Mouse (Mus musculus): ENCODE results near the gene Vps41.

The Vps41 gene

DNA sequence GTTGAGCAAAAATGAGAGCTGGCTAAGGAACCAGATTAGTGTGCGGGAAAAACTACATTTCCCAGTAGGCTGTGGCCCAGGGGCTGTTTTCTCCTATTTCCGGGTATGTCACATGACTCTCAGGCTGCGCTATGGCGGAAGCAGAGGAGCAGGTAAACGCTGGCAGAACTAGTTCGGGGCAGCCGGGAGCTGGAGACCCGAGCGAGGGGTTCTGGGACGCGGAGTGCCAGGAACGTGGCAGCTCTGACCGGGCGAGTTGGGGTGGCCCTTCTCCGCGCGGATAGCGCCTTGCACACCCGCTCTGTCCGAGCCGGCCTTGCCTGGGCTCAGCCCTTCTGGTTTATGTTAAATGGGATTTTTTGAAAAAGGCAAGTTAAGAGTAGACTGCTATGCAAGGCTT lies at the start of gene Vps41:
Vps41 (plus strand) TSS at position 102 of the 400 bp plus-strand sequence.
- DNase-seq (ENCODE audit: low read depth) = peak; percentile 63

DNA sequence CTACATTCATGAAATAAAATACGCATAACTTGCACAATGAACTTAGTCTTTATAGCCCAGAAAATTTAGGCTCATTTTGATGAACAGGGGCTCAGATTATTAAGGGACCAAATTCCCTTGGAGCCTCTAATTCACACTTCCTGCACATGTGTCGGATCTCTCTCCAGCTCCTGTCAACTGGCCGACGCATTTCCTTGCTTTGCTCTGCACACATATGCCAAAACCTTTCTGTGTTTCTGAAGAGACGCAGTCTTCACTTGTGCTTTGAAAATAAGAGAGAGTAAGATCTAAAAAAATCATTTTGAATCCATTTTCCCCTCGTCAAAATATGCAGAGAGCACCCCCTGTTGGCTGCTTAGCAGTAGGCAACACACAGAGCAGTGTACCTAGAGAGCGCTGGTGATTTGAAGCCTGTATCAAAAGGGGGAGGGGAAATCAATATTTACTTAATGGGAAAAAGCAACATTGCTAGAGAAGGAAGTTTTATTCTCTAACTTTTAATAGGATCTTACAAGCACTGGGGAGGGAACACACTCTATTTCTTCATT lies 18.5 kb upstream of the Vps41 start:
- DNase-seq (ENCODE audit: low read depth) = no peak

DNA sequence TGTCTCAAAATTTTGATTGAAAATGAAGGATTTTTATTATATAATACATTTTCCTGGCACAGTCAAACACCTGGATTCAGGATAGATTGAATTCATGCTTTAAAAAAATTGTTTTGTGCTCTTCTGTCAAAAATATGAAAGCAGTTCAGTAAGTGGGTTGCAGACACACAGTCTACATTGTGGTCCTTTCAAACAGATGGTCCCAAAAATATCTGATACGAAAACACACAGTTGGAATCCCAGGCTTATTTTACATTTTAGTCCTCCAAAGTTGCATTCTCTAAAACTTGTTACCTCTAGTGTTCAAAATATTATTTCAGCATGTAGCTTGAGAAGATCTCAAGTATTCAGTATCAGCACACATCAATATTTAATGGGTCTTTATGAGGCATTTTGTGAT lies 5.4 kb upstream of the Vps41 start:
- no peak for DNase-seq (ENCODE audit: low read depth)

DNA sequence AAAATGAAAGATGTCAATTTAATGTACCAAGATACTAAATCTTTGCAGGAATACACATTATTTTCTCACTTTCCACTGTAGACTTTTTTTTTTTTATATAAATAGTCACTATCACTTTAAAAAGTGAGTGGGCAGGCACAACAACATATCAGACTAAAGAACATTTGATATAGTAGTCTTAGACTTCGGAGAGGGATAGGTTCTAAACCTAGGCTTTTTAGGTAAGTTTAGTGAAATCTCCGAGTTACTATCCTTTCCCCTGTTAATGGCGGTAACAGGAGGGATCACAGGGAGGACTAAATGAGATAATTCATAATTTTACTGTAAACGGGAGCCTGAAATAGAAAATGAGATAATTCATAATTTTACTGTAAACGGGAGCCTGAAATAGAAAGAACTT lies 379 bp upstream of the Vps41 start:
- no peak for DNase-seq (ENCODE audit: low read depth)

GRCm38 (mm10) chr13:18718461-18718860 lies 1.4 kb downstream of the Vps41 start:
- DNase-seq (ENCODE audit: low read depth) = no peak

- no peak for DNase-seq (ENCODE audit: low read depth)
These were observed 13.6 kb downstream of the Vps41 start for GRCm38 (mm10) chr13:18730666-18731065.

DNA sequence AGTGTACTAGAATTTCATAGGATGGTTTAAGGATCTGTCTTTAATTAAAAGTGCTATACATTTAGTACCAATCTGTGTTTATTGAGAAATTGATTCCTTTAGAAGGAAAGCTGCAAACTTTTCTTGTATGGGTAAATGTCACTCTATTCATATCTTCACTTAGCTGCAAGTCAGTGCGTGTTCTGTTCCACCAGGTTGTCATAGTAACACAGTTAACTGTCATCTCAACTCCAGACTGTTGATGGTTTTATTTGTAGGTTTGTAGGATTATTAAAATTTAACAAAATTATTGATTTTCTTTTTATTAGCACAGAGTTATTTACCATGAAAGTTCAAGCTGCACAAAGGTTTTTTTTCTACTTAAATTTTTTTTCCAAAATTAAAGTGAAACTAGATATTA lies 19.5 kb downstream of the Vps41 start:
- no peak for DNase-seq (ENCODE audit: low read depth)

GRCm38 (mm10) chr13:18743575-18744265 lies 26.6 kb downstream of the Vps41 start:
- no peak for DNase-seq (ENCODE audit: low read depth)

DNA sequence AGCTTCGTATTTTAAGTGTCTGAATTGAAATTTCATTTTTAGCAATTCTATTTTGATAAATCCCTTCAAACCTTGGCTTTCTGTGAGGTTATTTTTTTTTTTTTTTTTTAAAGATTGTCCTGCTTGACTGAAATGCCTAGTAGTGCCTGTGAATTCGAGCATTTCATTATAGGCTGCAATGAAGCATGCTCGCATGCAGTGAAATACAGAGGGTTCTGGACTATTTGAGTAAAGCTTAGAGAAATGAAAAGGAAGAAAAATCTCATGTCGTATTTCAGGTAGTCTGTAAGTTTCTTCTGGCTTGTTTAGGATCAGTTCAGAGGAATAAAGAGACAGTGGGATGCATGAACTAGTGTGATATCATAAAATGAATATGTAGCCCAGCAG lies 27.2 kb downstream of the Vps41 start:
- no peak for DNase-seq (ENCODE audit: low read depth)

GRCm38 (mm10) chr13:18757958-18758357 lies 40.9 kb downstream of the Vps41 start:
- no peak for DNase-seq (ENCODE audit: low read depth)

GRCm38 (mm10) chr13:18759361-18760056 lies 42.4 kb downstream of the Vps41 start:
- DNase-seq (ENCODE audit: low read depth) = no peak

DNA sequence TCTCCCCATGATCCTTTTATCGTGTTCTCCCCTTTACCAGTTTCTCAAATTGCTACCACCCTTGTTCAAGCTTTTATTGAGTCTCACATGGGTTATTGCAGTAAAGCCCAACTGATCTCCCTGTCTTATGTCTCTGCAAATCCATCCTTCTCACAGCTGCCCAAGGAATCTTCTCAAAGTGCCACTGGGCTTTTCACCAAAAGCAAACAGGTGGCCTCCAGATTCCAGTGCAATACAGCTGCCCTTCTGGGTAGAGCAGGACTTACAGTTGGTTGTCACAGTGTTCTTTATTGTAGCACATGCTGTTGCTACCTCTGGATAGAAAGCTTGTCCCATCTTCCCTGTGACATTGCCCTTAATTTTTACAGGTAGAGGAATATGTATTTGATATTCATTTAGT lies 44.4 kb downstream of the Vps41 start:
- DNase-seq (ENCODE audit: low read depth) = no peak

- DNase-seq (ENCODE audit: low read depth) = no peak
These were observed 50.8 kb downstream of the Vps41 start for GRCm38 (mm10) chr13:18767893-18768292.

- DNase-seq (ENCODE audit: low read depth) = no peak
These were observed 51.4 kb downstream of the Vps41 start for GRCm38 (mm10) chr13:18768495-18768894.

- no peak for DNase-seq (ENCODE audit: low read depth)
These were observed 56.5 kb downstream of the Vps41 start for GRCm38 (mm10) chr13:18773437-18774198.

GRCm38 (mm10) chr13:18781250-18781649 lies 64.2 kb downstream of the Vps41 start:
- no peak for DNase-seq (ENCODE audit: low read depth)

DNA sequence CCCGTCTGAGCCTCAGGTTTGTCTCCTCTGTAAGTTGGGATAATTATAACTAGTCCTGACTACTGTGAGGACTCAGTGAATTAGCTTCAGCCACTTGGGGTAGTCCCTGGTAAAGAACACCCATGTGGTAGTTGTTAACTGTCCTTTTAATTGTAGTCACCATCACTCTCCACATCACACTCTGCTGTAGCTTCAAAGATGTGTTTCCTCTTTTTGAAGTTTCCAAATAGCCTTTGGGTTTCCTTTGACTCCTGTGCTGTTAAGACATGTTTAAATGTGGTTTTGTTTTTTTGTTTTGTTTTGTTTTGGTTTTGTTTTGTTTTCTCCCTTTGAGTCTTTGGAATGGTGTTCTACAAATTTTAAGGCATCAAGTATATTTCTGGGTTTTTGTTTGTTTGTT lies 68.6 kb downstream of the Vps41 start:
- DNase-seq (ENCODE audit: low read depth) = no peak

- no peak for DNase-seq (ENCODE audit: low read depth)
These were observed 71.0 kb downstream of the Vps41 start for GRCm38 (mm10) chr13:18788040-18788439.

- DNase-seq (ENCODE audit: low read depth) = no peak
These were observed 71.6 kb downstream of the Vps41 start for GRCm38 (mm10) chr13:18788689-18789088.

DNA sequence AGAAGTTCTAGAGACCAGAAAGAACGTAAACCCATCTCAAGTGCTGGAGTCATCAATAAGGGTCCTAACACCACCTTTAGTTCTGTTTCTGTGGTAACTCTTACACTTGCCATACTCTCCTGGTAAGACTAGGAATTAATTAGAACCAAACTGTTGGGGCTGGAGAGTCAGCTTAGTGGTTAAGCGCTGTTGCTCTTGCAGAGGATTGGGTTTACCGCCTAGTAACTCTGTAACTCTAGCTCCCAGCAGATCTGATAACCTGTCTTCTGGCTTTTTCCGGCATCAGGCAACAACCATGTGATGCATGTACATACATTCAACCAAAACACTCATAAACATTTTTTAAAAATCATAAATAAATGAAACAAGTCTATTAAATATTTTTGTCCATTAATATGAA lies 72.6 kb downstream of the Vps41 start:
- DNase-seq (ENCODE audit: low read depth) = no peak

DNA sequence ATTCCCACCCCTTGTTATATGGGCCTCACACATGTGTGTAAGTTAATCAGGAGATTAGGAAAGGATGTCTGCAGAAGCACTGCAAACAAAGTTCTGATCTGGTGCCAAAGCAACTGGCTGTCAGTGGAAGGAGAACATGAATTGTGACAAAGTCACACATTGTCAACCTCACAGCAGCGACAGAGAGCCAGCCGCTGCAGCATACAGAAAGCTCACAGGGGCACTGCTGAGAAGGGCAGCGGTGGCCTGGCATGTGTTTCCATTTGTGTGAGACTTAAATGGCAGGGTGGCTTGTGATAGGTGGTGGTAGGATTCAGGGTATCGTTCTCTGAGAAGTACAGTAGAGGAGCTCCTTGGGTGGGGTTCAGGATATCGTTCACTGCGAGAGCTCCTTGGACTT lies 73.0 kb downstream of the Vps41 start:
- no peak for DNase-seq (ENCODE audit: low read depth)

DNA sequence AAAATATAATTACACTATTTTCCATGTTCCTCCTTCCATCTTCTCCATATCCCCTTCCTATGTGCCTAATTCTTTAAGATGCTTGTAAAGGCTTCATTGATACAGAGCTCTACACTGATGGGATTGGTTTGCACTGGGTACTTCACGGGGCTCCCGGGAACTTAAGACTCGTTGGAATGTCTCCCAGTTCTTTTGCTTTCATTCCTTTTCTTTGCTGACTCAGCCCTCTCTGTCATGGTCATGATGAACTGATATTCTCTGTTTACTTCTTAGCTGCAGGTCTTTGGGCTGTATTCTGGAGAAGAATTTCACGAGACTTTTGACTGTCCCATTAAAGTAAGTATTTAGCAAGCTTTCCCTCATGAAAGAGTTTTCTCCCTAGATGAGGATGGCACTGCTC lies 74.2 kb downstream of the Vps41 start:
- no peak for DNase-seq (ENCODE audit: low read depth)

DNA sequence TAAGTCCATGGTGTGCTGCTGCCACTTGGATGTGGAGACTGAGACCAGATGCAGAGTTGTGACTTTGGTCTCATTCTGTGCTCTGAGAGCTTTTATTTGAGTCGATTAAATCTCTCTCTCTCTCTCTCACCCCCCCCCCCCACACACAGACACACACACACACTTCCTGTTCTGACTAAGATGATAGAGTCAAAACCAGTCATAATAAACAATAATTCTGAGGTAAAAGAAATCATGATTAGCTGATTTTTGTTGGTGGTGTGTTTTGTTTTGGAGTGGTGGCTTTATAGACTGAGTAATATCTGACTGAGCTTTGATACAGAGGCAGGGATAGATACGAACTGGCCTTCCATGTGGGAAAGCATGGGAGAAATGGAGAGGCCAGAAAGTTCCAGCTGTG lies 74.6 kb downstream of the Vps41 start:
- no peak for DNase-seq (ENCODE audit: low read depth)
